Mouse (Mus musculus) gastrocnemius, adult 8-10 months (tissue): Measurements from ENCODE around the gene Dffa. TPM values are rescaled to one million over a fixed set of nuclear protein-coding genes. Genes with fewer than 3 reads are reported as not detected.

Experiments
- DNase-seq, 2 experiments: peaks; one replicate each; pipeline ENCODE4 v3.0.0; 2022; ENCODE audit warnings: low spot score in 2 of 2
- total RNA-seq, 4 experiments: library from RNA; stranded (reverse); gene quantifications; 2 replicates each; pipeline ENCODE4 v1.2.4; 2022

The Dffa gene
- 10 to 100 TPM; 71.6 to 76.6 (median 74.8) TPM for total RNA-seq

DNA sequence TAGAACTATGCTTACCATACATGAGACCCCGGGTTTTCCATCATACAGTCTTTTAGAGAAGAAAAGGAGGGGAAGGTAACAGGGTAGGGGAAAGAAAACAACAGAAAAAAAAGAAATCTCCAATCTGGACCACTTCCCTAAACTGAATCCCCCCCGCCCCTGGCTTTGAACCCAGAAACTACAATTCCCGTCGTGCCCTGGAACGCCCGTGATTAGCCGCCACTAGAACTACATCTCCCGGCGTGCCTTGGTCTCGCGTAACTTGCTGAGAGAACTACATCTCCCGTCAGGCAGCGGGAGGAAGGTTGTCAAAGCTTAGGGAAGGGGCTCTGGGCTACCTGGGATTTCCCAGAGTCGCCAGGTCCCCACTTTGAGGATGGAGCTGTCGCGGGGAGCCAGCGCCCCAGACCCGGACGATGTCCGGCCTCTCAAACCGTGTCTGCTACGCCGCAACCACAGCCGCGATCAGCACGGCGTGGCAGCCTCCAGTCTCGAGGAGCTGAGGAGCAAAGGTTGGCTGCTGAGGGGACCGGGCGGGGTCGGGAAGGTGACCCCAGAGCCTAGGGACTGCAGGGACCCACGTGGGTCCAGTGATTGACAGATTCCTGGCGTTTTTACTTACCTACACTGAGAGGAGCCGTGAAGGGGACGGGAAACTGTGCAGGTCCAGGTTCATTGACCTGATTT, at the start of gene Dffa:
TSS of gene Dffa (plus strand) at position 272 of the 687 bp plus-strand sequence.
- peak; percentile 84 to 87 for DNase-seq

DNA sequence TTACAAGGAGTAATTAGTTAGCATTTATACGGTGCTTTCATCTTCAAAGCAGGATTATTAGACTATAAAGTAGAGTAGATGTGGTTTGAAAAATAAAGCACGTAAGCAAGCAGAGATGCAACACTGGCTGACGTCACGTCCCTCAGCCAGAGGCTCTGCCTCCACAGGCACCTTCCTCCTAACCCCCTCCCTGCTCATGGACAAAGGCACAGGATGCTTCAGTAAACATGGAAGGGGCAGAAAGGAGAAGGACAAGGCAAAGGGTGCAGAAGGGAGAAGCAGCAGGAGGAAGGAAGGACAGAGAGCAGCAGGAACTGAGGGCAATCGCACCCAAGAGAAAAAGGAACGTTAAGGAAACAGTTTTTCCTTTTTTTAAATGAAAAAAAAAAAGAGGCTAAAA, 48.1 kb upstream of the Dffa start:
- DNase-seq: no peak

DNA sequence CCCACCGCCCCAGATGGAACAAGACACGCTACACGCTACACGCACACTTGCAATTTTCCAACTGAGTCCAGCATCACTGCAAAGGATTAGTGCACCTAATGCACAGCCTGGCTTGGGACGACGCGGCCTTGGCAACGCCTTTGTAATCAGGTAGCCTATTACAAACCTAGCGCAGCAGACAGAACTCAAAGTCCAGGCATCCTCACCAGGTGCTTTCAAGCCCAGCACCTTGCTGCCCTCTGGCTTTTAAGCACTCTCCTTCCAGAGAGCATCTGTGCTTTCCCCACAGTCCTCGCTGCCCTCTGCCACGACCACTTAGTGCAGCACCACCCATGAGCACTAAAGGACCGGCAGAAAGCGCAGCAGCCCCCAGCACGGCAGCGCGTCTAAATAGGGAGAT, 47.0 kb upstream of the Dffa start:
- no peak for DNase-seq

GRCm38 (mm10) chr4:149057470-149057869, 46.5 kb upstream of the Dffa start:
- no peak for DNase-seq

DNA sequence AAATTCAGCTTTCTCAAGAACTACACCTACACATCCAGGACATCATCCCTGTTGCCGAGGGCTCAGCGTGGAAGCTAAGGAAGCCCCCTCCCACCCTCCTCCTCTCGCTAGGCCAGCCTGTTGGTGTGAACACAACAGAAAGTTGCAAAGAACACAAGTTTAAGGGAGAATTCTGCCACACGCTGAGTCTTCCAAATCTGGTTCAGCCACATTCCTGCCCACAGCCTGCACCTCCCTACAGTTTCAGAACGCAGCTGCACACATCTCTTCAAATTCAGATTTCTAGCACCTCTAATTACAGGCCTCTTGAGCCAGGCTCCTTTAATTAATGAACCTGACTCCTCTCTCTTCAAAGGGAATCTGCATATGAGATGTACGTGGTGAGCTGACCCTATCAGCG, 45.6 kb upstream of the Dffa start:
- DNase-seq: no peak

GRCm38 (mm10) chr4:149059713-149060112, 44.2 kb upstream of the Dffa start:
- peak in 1 of 2 experiments; percentile 38 for DNase-seq

DNA sequence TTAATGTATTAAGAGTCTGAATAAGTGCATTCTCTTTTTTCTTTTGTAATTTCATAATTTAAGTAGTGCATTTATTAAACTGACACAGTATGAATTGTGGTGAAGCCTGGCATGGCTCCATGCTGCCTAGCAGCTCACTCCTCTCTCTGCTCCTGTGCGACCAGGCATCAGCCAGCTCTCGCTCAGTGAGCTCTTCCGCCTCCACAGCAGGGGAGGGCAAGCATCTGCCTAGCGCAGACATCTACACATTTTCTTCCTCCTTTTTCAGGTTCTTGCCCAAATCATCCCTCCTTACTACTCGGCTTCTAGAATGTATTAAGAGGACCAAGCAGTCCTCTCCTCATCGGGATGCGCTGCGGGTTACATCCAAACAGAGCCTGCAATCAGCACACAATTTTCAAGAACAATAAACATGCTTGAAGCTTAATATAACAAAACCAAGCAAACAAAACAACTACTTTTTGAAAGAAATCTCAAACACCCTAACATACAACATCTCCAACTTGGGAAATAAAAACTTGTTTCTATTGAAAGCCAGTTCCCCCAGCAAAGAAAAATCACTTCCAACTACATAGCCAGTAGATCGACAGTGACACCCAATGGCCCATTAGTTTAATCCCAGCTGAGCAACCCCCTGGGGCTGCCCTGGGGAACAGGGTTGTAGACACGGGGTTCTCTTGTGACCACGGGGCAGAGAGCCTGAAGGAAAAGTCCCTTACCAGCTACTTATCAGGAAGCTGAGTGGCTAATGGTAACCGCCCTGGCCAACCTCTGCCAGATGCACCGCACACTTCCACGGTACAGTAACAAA, 43.1 kb upstream of the Dffa start:
- no peak for DNase-seq

GRCm38 (mm10) chr4:149061432-149061718, 42.6 kb upstream of the Dffa start:
- no peak for DNase-seq

DNA sequence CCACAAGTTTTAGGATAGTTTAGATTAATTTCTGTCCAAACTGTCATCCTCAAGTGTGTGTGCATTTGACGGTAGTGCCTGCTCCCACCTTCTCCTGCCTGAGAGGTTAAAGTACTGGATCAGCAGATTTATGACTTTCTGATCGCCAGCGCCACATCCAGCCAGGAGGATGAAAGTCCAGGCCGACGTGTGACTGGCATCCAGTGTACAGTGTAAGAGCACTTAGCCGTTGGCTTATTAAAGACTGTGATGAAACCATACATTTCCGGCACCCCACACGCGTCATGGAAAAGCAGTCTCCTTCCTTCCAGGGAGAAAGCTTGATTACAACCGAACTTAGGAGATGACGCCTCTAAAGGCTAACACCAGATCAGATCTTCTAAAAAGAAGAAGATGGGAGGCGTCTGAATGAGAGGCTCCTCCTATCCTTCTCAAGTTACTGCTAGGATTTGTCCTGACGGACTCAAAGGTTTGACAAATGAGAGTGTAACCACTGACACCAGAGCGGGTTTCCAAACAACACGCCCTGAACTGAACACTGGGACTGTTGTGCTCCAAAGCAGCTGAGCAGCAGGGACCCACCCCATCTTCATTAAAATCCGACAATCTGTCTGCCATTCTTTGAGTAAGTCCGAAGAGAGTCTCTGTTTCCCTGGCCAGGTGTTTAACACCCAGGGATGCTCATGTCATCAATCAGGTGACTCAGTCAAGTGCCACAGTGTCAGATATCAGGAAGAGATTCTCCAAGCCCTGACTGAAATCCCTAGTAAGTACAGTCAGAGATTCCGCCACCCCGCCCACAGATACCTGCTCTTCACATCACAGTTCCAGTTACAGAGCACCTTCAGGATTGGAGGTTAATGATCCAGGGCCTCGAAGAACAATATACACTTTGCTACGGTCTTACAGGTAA, 41.3 kb upstream of the Dffa start:
- no peak for DNase-seq

DNA sequence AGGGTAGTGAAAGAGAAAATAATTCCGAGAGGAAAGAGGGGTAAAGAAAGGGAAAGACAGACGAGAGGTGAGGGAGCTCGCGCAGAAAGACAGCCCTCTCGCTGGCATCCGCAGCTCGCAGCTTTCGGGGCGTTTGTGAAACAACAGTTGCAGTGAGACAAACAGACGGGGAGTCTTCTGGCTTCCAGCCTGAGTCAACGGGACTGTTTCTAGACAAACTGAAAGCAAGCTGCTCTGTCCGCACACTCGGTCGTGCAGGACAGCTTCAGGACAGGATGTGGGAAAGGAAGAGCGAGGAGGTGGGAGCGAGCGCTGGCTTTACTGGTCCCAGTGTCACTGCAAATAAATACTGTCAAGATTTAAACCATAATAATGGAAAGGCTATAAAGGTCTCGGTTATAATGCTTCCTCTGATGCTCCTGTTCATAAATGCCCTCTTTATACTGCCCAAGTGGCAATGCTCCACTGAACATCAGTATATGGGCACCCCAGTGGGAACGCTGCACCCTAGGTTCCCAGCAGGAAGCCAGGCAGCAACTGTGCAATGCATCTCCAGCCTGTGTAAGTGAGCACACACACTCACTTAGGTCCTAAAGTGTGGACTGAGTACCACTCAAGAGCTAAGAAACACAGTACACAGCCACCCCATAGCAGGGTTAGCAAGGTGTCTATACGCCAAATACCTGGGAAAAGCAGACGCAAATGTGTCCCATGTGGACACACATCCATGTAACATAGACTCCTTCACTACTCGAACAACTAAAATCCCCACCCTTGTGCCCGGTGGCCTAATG, 39.7 kb upstream of the Dffa start:
- no peak for DNase-seq

GRCm38 (mm10) chr4:149066672-149067551, 37.0 kb upstream of the Dffa start:
- no peak for DNase-seq

DNA sequence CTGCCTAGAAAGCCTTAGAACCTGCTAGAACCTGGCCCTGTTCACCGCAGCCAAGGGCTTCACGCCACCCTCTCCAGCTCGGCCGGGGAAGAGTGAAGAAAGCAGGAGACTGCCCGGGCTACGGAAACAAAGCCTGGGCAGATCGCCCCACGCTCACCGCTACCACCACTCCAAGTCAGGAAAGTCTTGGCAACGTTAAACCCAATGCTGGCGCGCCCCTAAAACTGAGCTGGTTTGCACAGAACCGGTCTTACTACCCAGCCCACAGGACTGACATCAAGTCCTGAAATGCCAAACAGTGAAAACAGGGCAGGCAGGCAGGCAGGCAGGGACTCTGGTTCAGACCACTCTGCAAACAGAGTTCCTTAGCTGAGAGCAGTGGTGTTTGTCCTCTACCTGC, 28.9 kb upstream of the Dffa start:
- DNase-seq: no peak

DNA sequence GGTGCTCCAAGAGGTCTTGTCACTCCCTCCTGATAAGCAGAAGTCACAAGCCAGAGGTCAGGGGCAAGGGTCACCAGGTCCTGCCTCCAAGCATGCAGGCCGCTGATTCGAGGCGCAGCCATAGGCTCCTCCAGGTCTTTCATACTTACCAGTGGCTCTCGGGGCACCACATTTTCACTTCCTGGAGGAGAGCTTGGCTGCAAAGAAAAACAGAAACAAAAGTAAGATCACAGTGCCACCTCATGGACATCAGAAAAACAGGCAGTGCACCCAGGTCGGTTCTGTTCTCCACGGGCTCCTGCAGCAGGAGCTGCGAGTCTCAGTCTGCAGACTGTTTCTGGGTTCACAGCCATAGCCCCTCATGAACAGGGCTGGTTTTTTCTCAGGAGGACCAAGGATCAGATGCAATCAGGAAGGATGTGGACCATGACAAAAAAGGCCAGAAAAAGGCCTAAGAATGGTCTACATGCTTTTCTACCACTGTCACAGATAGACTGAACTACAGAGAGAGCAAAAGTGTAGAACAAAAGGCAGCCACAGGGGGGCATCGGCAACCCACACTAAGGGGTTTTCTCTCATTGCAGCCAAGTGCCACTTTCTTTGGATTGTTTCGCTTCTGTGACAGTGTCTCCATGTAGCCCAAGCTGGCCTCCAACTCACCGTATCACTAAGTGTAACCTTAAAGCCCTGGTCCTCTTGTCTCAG, 27.9 kb upstream of the Dffa start:
- peak; percentile 31 to 34 for DNase-seq

GRCm38 (mm10) chr4:149078261-149078660, 25.7 kb upstream of the Dffa start:
- no peak for DNase-seq

DNA sequence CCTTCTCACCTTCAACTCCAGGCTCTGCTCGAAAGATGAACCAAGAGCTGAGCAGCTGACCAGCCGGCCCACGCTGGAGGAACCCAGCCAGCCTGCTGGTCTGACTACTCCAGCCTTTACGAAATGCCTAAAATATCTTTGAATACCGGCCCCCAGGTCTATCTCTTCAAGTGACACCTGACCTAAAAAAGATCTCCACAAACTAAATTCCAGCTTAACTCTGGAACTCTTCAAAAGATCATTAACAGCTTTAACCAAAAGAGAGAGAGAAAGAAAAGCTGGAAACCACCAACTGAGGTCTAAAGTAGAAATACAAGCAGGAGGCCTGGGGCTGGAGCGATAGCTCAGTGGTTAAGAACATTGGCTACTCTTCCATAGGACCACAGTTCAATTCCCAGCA, 24.3 kb upstream of the Dffa start:
- no peak for DNase-seq

- DNase-seq: no peak
These were observed 23.8 kb upstream of the Dffa start for GRCm38 (mm10) chr4:149080111-149080510.

DNA sequence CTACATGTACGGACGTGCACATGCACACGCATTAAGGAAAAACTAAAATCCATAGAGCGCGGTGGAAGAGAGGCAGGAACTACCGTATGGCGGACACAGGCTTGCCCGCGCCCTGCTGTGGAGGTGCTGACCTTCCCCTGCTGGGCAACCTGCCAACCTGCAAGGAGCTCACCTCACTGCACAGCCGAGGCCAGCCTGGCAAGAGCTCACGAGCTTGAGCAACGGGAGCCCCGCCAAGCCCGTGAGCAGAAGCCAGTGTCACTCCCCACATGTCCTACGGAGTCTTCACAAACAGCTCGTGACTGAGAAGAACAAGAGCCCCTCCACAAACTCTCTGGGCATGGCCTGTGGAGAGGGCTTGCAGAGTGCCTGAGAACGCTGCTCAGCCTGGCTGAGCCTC, 22.4 kb upstream of the Dffa start:
- peak in 1 of 2 experiments; percentile 57 for DNase-seq

DNA sequence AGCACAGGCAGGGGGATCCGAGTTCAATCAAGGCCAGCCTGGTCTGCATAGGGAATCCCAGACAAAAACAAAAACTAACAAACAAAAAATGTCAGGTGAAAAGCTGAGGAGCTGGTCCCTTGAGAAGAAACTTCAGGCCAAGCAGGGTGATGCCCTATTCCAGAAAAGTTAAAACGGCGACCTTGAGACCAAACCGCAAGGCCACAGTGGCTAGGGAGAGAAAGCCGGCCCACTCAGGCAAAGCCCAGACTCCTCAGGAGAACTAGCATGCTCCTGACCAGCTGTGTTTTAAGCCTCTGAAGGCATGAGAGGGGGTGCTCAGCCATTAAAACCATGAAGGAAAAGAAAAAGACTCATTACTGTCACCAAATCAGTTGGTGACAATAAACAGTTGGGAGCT, 18.6 kb upstream of the Dffa start:
- no peak for DNase-seq

DNA sequence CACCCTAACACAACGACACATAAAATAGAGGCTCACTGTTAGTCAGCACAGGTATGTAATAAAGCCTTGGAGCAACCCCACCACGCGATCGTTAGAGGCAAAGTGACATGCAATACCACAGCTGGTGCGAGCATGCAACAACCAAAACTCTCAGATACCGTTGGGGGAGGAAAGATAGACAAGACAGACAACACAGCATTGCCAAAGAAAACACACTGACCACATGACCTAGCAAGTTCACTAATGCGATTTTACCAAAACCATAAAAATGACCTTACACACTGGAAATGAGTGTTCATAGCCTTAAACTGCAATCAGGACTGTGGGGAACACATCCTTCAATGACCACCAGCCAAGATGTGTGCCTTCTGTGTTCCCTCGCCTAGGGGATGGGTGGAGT, 12.6 kb upstream of the Dffa start:
- no peak for DNase-seq

DNA sequence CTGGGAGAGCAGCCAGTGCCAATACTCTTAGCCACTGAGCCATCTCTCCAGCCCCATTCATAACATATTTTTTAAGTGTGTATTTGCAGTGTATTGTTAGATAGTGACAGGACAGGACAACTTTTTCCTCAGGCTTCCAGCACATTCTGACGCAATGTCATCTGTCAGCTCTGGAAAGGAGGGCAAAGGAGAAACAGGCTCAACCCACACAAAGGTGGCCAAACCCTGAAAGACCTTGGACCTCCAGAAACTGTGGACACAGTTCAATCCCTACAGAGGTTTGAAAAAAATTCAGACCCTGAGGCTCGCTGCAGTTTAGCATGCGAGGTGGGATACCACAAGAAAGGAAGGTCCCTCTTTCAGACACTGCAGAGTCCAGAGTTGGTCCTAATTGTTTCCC, 6.0 kb upstream of the Dffa start:
- no peak for DNase-seq
